11 mouse cellular contexts compared by ENCODE assay signal in genomic region chr2:91695436-91696224, GRCm38 (mm10). TPM values are rescaled to one million over a fixed set of nuclear protein-coding genes. Genes with fewer than 3 reads are reported as not detected.
DNase-seq lines count a peak whose midpoint lies in the region; ATAC-seq and TF ChIP-seq lines count a peak whose summit lies in the region.
"Had no signal": no experiment of that assay in that cellular context is flagged by ENCODE, and none has a peak within 500 bp of the region (broad histone marks: within the 10 kb centered on the region; RNA-seq: fewer than 3 reads in every experiment).

No protein-coding gene starts in this region.

- no peak for DNase-seq in heart, adult 2 months
- no peak for DNase-seq in heart, postnatal 4 days
- peak; percentile 48 to 50 for DNase-seq in right cerebral cortex, adult 2 months (ENCODE audit: low spot score in 2 of 2)
- no peak for DNase-seq in right cerebral cortex, postnatal 36 days (ENCODE audit: low spot score in 2 of 2)
- peak; percentile 57 for DNase-seq in telencephalon, adult 2 months (ENCODE audit: low read depth, low spot score)
- no peak for DNase-seq in liver, embryonic 11.5 days (ENCODE audit: low spot score)
- DNase-seq: cerebellum, adult 2 months; kidney, postnatal 36 days; thymus, adult 2 months had no signal

- TF ChIP-seq CTCF in heart, adult 2 months (IDR thresholded peaks at IDR 0.05), result no peak

- H3K9me3 ChIP-seq in heart, embryonic 16.5 days (replicated peaks; ENCODE audit: control insufficient read depth, low read length), result no peaks in the 10 kb centered on the region
- no peaks in the 10 kb centered on the region for H3K9me3 ChIP-seq in liver, embryonic 11.5 days (ENCODE audit: control insufficient read depth, low read length)
- H3K9me3 ChIP-seq: midbrain, embryonic 12.5 days had no signal

- H3K4me2 ChIP-seq in heart, embryonic 16.5 days (ENCODE audit: low read depth, low read length), result no peak overlapping the region
- H3K4me2 ChIP-seq in liver, embryonic 11.5 days, result no peak overlapping the region
- H3K4me2 ChIP-seq: midbrain, embryonic 12.5 days had no signal

- peaks cover 1% of the 10 kb centered on the region; the same call in 1 of the 2 replicates for H3K79me2 ChIP-seq in heart, adult 2 months (replicated peaks; ENCODE audit: control insufficient read depth, insufficient read depth, low read length)

- intact Hi-C loops in heart, adult 2 months (cut with DNase I), result no loop called here

- no peak for TF ChIP-seq EP300 in heart, adult 2 months (IDR thresholded peaks at IDR 0.05; ENCODE audit: insufficient read depth, low read depth, low read length)

- no peaks in the 10 kb centered on the region for H3K27me3 ChIP-seq in heart, adult 2 months (ENCODE audit: control insufficient read depth, insufficient read depth, low read length)
- H3K27me3 ChIP-seq in heart, embryonic 16.5 days (ENCODE audit: control insufficient read depth, insufficient read depth, low read length), result no peaks in the 10 kb centered on the region
- H3K27me3 ChIP-seq in liver, embryonic 11.5 days (replicated peaks; ENCODE audit: control insufficient read depth, insufficient read depth, low read length), result no peaks in the 10 kb centered on the region
- H3K27me3 ChIP-seq: midbrain, embryonic 12.5 days had no signal

- WGBS in heart, adult 2 months, result 41% methylated on average over 10 of the region's 10 CpGs
- WGBS in heart, embryonic 16.5 days, result 63% methylated on average over 10 of the region's 10 CpGs
- 84% methylated on average over 10 of the region's 10 CpGs for WGBS in liver, embryonic 11.5 days

- no peak overlapping the region for H3K4me3 ChIP-seq in heart, adult 2 months
- H3K4me3 ChIP-seq in heart, embryonic 16.5 days (ENCODE audit: low read length), result no peak overlapping the region
- no peak overlapping the region for H3K4me3 ChIP-seq in liver, embryonic 11.5 days (ENCODE audit: low read depth, low read length)
- H3K4me3 ChIP-seq: midbrain, embryonic 12.5 days had no signal

- H3K27ac ChIP-seq in heart, adult 2 months, result peak overlapping the region; percentile 56
- peak overlapping the region; percentile 30; the same call in 1 of the 2 replicates for H3K27ac ChIP-seq in heart, embryonic 16.5 days (ENCODE audit: low read length)
- no peak overlapping the region for H3K27ac ChIP-seq in liver, embryonic 11.5 days (ENCODE audit: low read depth, low read length)
- H3K27ac ChIP-seq: midbrain, embryonic 12.5 days had no signal

- TF ChIP-seq POLR2A in heart, adult 2 months (IDR thresholded peaks at IDR 0.05; ENCODE audit: insufficient read depth, low read depth, low read length), result no peak

- peaks cover 18% of the 10 kb centered on the region for H3K36me3 ChIP-seq in heart, adult 2 months (ENCODE audit: control insufficient read depth, insufficient read depth, low read length)
- H3K36me3 ChIP-seq in heart, embryonic 16.5 days (ENCODE audit: control insufficient read depth, insufficient read depth), result peaks cover 3% of the 10 kb centered on the region; the same call in 1 of the 2 replicates
- H3K36me3 ChIP-seq in liver, embryonic 11.5 days (ENCODE audit: control insufficient read depth, insufficient read depth, low read length), result no peaks in the 10 kb centered on the region

- ATAC-seq in heart, embryonic 16.5 days (replicated peaks; ENCODE audit: extremely low read depth, insufficient read depth, low FRiP score), result no peak; the same call in 1 of the 2 replicates
- no peak for ATAC-seq in liver, embryonic 11.5 days (replicated peaks; ENCODE audit: low FRiP score)

- H3K9ac ChIP-seq in heart, adult 2 months (ENCODE audit: low read depth, low read length), result no peak overlapping the region
- H3K9ac ChIP-seq in heart, embryonic 16.5 days (ENCODE audit: low read length), result no peak overlapping the region
- no peak overlapping the region for H3K9ac ChIP-seq in liver, embryonic 11.5 days (ENCODE audit: low read depth, low read length)
- H3K9ac ChIP-seq: midbrain, embryonic 12.5 days had no signal

- H3K4me1 ChIP-seq in heart, adult 2 months (ENCODE audit: control insufficient read depth, insufficient read depth, low read length), result peaks cover 4% of the 10 kb centered on the region
- H3K4me1 ChIP-seq in heart, embryonic 16.5 days (ENCODE audit: control insufficient read depth, insufficient read depth, low read length), result peaks cover 6% of the 10 kb centered on the region; the same call in 1 of the 2 replicates
- no peaks in the 10 kb centered on the region for H3K4me1 ChIP-seq in liver, embryonic 11.5 days (replicated peaks; ENCODE audit: control insufficient read depth, insufficient read depth, low read length)
- H3K4me1 ChIP-seq: midbrain, embryonic 12.5 days had no signal

RNA-seq across cellular contexts. Expression of gene Atg13, which starts 14.7 kb away (rescaled TPM):
- 10 to 100 TPM; 43.1 to 54.1 TPM for total RNA-seq in heart, adult 2 months (2021)
- 66.4 and 87.7 TPM in 2 replicates for polyA plus RNA-seq in heart, adult 2 months (2012; rRNA removed)
- 10 to 100 TPM; 28.4 to 31.1 TPM for total RNA-seq in heart, postnatal 4 days (2021)
- polyA plus RNA-seq in heart, embryonic 16.5 days (2015; fragmentation: Nextera tagmentation; extraction: Ambion mirVana), result 25.2 and 26.0 TPM in 2 replicates
- 23.0 and 23.3 TPM in 2 replicates for polyA plus RNA-seq in liver, embryonic 11.5 days (2014; fragmentation: Nextera tagmentation; extraction: Ambion mirVana)

RNA-seq across cellular contexts. Expression of gene Harbi1, which starts 15.0 kb away (rescaled TPM):
- total RNA-seq in heart, adult 2 months (2021), result 1 to 10 TPM; 7.1 to 8.5 TPM
- polyA plus RNA-seq in heart, adult 2 months (2012; rRNA removed), result 3.2 and 3.9 TPM in 2 replicates
- total RNA-seq in heart, postnatal 4 days (2021), result 1 to 10 TPM; 4.3 to 4.5 TPM
- polyA plus RNA-seq in heart, embryonic 16.5 days (2015; fragmentation: Nextera tagmentation; extraction: Ambion mirVana), result 12.2 and 12.5 TPM in 2 replicates
- 16.3 TPM in 2 replicates for polyA plus RNA-seq in liver, embryonic 11.5 days (2014; fragmentation: Nextera tagmentation; extraction: Ambion mirVana)

RNA-seq across cellular contexts. Expression of gene Ambra1, which starts 34.3 kb away (rescaled TPM):
- 10 to 100 TPM; 14.7 to 15.3 TPM for total RNA-seq in heart, adult 2 months (2021)
- 12.7 and 15.4 TPM in 2 replicates for polyA plus RNA-seq in heart, adult 2 months (2012; rRNA removed)
- total RNA-seq in heart, postnatal 4 days (2021), result 10 to 100 TPM; 21.3 to 22.1 TPM
- 11.3 and 11.4 TPM in 2 replicates for polyA plus RNA-seq in heart, embryonic 16.5 days (2015; fragmentation: Nextera tagmentation; extraction: Ambion mirVana)
- 13.0 and 14.0 TPM in 2 replicates for polyA plus RNA-seq in liver, embryonic 11.5 days (2014; fragmentation: Nextera tagmentation; extraction: Ambion mirVana)

RNA-seq across cellular contexts. Expression of gene Arhgap1, which starts 46.0 kb away (rescaled TPM):
- total RNA-seq in heart, adult 2 months (2021), result 10 to 100 TPM; 18.6 to 20.7 TPM
- 39.0 and 39.7 TPM in 2 replicates for polyA plus RNA-seq in heart, adult 2 months (2012; rRNA removed)
- total RNA-seq in heart, postnatal 4 days (2021), result 10 to 100 TPM; 83.1 to 84.8 TPM
- 120 and 122 TPM in 2 replicates for polyA plus RNA-seq in heart, embryonic 16.5 days (2015; fragmentation: Nextera tagmentation; extraction: Ambion mirVana)
- 99.2 and 100 TPM in 2 replicates for polyA plus RNA-seq in liver, embryonic 11.5 days (2014; fragmentation: Nextera tagmentation; extraction: Ambion mirVana)

RNA-seq across cellular contexts. Expression of gene Zfp408, which starts 46.0 kb away (rescaled TPM):
- total RNA-seq in heart, adult 2 months (2021), result 1 to 10 TPM; 4.0 to 4.2 TPM
- 5.3 and 6.2 TPM in 2 replicates for polyA plus RNA-seq in heart, adult 2 months (2012; rRNA removed)
- 10 to 100 TPM; 12.7 to 13.9 TPM for total RNA-seq in heart, postnatal 4 days (2021)
- 7.2 and 7.9 TPM in 2 replicates for polyA plus RNA-seq in heart, embryonic 16.5 days (2015; fragmentation: Nextera tagmentation; extraction: Ambion mirVana)
- 5.1 and 5.4 TPM in 2 replicates for polyA plus RNA-seq in liver, embryonic 11.5 days (2014; fragmentation: Nextera tagmentation; extraction: Ambion mirVana)

Comparison
In these comparisons a context has a peak if more than half of its experiments do, and no peak if none do; other contexts are left out.
1. DNase-seq: peak in right cerebral cortex, adult 2 months (2 of 2) and telencephalon, adult 2 months (single experiment); none in heart, adult 2 months (0 of 2), heart, postnatal 4 days (single experiment), right cerebral cortex, postnatal 36 days (0 of 2) and liver, embryonic 11.5 days (single experiment).